Mouse (Mus musculus) liver, adult 2 months (tissue): ENCODE data around the gene Lpcat1. TPM values are rescaled to one million over a fixed set of nuclear protein-coding genes. Genes with fewer than 3 reads are reported as not detected.

ENCODE experiments used
- DNase-seq: peaks from one replicate; pipeline ENCODE4 v3.0.0-alpha.2; 2011; ENCODE audit warnings: low read depth, low spot score; ENCODE audit errors: extremely low read depth
- H3K27ac ChIP-seq: fragments of 200-500 bp; replicated peaks from 2 replicates; pipeline ENCODE4 v1.5.1; 2012; ENCODE audit warnings: low read depth, mild to moderate bottlenecking, control low read depth, inconsistent platforms, low read length; ENCODE audit not compliant: insufficient read depth
- H3K27me3 ChIP-seq: fragments of 200-500 bp; 2 replicates; pipeline ENCODE4 v1.6.1; 2012; ENCODE audit warnings: mild to moderate bottlenecking, moderate library complexity, low read length, inconsistent platforms; ENCODE audit not compliant: control insufficient read depth, insufficient read depth
- H3K36me3 ChIP-seq: fragments of 200-500 bp; 2 replicates; pipeline ENCODE4 v1.6.1; 2012; ENCODE audit warnings: low read length, inconsistent platforms; ENCODE audit not compliant: control insufficient read depth, insufficient read depth
- H3K4me1 ChIP-seq: fragments of 200-500 bp; 2 replicates; pipeline ENCODE4 v1.6.1; 2011; ENCODE audit warnings: low read length; ENCODE audit not compliant: control insufficient read depth, insufficient read depth
- H3K4me3 ChIP-seq: fragments of 200-500 bp; 2 replicates; pipeline ENCODE4 v1.5.1; 2011; ENCODE audit warnings: low read depth, mild to moderate bottlenecking, control low read depth, low read length, moderate library complexity; ENCODE audit not compliant: insufficient read depth
- H3K79me2 ChIP-seq: fragments of 200-500 bp; 2 replicates; pipeline ENCODE4 v1.6.1; 2012; ENCODE audit warnings: inconsistent platforms, mild to moderate bottlenecking, low read length, moderate library complexity; ENCODE audit not compliant: control insufficient read depth, insufficient read depth
- H3K9ac ChIP-seq: fragments of 200-500 bp; 2 replicates; pipeline ENCODE4 v1.6.1; 2012; ENCODE audit warnings: low read depth, mild to moderate bottlenecking, control low read depth, inconsistent platforms, low read length
- CTCF ChIP-seq: fragments of 200-500 bp; IDR thresholded peaks from 2 replicates; pipeline ENCODE4 v1.5.1; 2011; ENCODE audit warnings: low read depth, low read length, control low read depth
- POLR2A ChIP-seq: fragments of 200-500 bp; IDR thresholded peaks from 2 replicates; pipeline ENCODE4 v1.6.1; 2011; ENCODE audit warnings: low read length, control low read depth; ENCODE audit not compliant: insufficient read depth; ENCODE audit errors: extremely low read depth
- WGBS: fragments of 180-500 bp; shearing (Covaris S2); methylation state at CpG from one replicate; pipeline ENCODE4 v1.1.7; 2018; 5-methylcytosine and 5-hydroxymethylcytosine counted together
- polyA plus RNA-seq: library from polyadenylated mRNA; depleted of rRNA; stranded (reverse); fragments of >200 nt; gene quantifications from 2 replicates; pipeline ENCODE4 v1.2.3, GENCODE M21; 2012
- total RNA-seq: library from RNA; depleted of rRNA; stranded (reverse); fragments of >200 nt; gene quantifications from 2 replicates; pipeline ENCODE4 v1.2.3, GENCODE M21; 2014

The Lpcat1 gene
- total and polyA plus RNA-seq, 2 experiments: 2.2 to 2.8 TPM

DNA sequence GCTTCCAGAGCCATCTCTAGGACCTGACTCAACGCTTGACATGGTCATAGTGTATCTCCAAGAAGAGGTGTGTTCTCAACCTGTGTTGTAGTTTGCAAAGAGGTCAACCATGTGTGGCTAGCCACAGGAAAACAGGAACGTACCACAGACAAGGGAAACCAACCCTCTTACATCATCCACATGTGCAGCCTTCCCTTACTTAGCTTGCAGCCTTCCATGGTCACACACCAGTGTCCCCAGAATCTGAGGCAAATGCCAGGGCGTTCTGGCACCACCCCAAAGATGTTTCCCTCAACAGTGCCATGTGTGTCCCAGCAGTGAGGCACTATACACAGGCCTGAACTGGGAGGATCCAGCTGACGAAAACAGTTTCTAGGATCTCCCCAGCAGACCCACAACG, 9.3 kb downstream of the Lpcat1 start:
- no peak for DNase-seq
- Histone ChIP-seq H3K4me1 (no peaks in the 10 kb centered on the region), H3K27ac (no peak overlapping the region), H3K27me3 (no peaks in the 10 kb centered on the region), H3K79me2 (no peaks in the 10 kb centered on the region), H3K4me3 (no peak overlapping the region), H3K36me3 (no peaks in the 10 kb centered on the region), H3K9ac (no peak overlapping the region)
- 82% methylated on average over 5 of the region's 5 CpGs for WGBS
- TF ChIP-seq CTCF: no peak
- TF ChIP-seq POLR2A: no peak

- 83% methylated on average over 8 of the region's 8 CpGs for WGBS
- no peaks in the 10 kb centered on the region for H3K79me2 ChIP-seq
- H3K36me3 ChIP-seq: no peaks in the 10 kb centered on the region
- no peak overlapping the region for H3K27ac ChIP-seq
- no peak overlapping the region for H3K4me3 ChIP-seq
- no peak overlapping the region for H3K9ac ChIP-seq
- no peaks in the 10 kb centered on the region for H3K4me1 ChIP-seq
- no peaks in the 10 kb centered on the region for H3K27me3 ChIP-seq
- TF ChIP-seq CTCF (no peak), POLR2A (no peak)
- DNase-seq: no peak
These were observed 9.8 kb downstream of the Lpcat1 start for GRCm38 (mm10) chr13:73476796-73477195.

- TF ChIP-seq CTCF (no peak), POLR2A (no peak)
- Histone ChIP-seq H3K27me3 (no peaks in the 10 kb centered on the region), H3K4me1 (no peaks in the 10 kb centered on the region), H3K4me3 (no peak overlapping the region), H3K9ac (no peak overlapping the region), H3K27ac (no peak overlapping the region), H3K79me2 (no peaks in the 10 kb centered on the region), H3K36me3 (no peaks in the 10 kb centered on the region)
- DNase-seq: no peak
- 90% methylated on average over 2 of the region's 2 CpGs for WGBS
These were observed 10.8 kb downstream of the Lpcat1 start for GRCm38 (mm10) chr13:73477841-73478240.

GRCm38 (mm10) chr13:73482476-73482875, 15.5 kb downstream of the Lpcat1 start:
- TF ChIP-seq CTCF (no peak), POLR2A (no peak)
- Histone ChIP-seq H3K4me3 (no peak overlapping the region), H3K27me3 (no peaks in the 10 kb centered on the region), H3K36me3 (no peaks in the 10 kb centered on the region), H3K9ac (no peak overlapping the region), H3K79me2 (no peaks in the 10 kb centered on the region), H3K27ac (no peak overlapping the region), H3K4me1 (no peaks in the 10 kb centered on the region)
- DNase-seq: no peak
- 66% methylated on average over 7 of the region's 7 CpGs for WGBS

DNA sequence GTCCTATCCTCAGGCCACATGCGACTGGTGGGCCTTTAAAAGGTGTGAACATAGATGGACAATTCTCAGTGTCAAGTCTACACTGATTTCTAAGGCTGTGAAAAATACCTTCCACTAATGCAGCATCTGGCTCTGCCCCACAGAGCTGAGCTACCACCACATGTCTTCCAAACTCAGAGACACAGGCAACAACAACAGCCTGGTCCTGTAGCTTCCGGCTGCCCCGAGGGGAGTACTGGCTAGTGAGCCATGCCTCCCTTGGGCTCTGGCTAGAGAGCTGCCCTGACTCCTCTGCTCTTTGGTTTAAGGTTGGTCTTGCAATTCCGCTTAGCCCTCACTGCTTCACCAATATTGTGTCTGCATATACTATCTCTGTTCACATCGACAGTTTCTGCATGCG, 16.3 kb downstream of the Lpcat1 start:
- DNase-seq: no peak
- Histone ChIP-seq H3K4me1 (no peaks in the 10 kb centered on the region), H3K36me3 (no peaks in the 10 kb centered on the region), H3K4me3 (no peak overlapping the region), H3K27ac (no peak overlapping the region), H3K79me2 (no peaks in the 10 kb centered on the region), H3K9ac (no peak overlapping the region), H3K27me3 (no peaks in the 10 kb centered on the region)
- 89% methylated on average over 6 of the region's 6 CpGs for WGBS
- TF ChIP-seq POLR2A: no peak
- TF ChIP-seq CTCF: no peak

- DNase-seq: no peak
- no peaks in the 10 kb centered on the region for H3K27me3 ChIP-seq
- H3K36me3 ChIP-seq: no peaks in the 10 kb centered on the region
- 76% methylated on average over 5 of the region's 5 CpGs for WGBS
- H3K4me1 ChIP-seq: no peaks in the 10 kb centered on the region
- H3K79me2 ChIP-seq: no peaks in the 10 kb centered on the region
- H3K4me3 ChIP-seq: no peak overlapping the region
- no peak for TF ChIP-seq POLR2A
- no peak for TF ChIP-seq CTCF
- H3K27ac ChIP-seq: no peak overlapping the region
- no peak overlapping the region for H3K9ac ChIP-seq
These were observed 17.2 kb downstream of the Lpcat1 start for GRCm38 (mm10) chr13:73484171-73484570.
